Mouse (Mus musculus): ENCODE data around the gene Gnaq.
"Not testable (repeated sequence)": the region's sequence is repeated elsewhere in the genome, so short reads cannot be mapped to it uniquely, and the experiment has no call there.

The Gnaq gene

GRCm38 (mm10) chr19:16147446-16147845 is 14.8 kb downstream of the Gnaq start:
- DNase-seq (ENCODE audit: low spot score) = no peak

DNA sequence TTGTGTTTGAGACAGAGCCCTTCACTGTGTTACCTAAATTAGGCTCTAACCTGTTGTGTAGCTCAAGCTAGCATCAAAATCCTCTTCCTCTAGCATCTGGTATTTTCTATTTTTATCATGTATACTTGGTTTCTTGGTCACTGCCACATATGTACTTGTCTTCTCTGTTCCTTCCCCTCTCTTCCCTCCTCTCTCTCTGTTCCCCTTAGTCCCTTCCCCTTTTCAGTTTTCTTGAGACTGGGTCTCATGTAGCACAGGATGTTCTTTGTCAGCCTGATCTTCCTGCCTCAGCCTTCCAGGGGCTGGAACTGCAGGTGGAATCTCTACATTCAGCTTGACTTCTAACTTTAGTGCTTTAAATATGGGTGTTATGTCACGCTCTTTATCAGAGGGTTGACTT is 16.5 kb downstream of the Gnaq start:
- DNase-seq (ENCODE audit: low spot score) = no peak

- no peak for DNase-seq (ENCODE audit: low spot score)
Observed at GRCm38 (mm10) chr19:16150328-16150727, 17.7 kb downstream of the Gnaq start.

GRCm38 (mm10) chr19:16153851-16154250 is 21.2 kb downstream of the Gnaq start:
- no peak for DNase-seq (ENCODE audit: low spot score)

- DNase-seq (ENCODE audit: low spot score) = no peak
Observed at GRCm38 (mm10) chr19:16154480-16154879, 21.8 kb downstream of the Gnaq start.

DNA sequence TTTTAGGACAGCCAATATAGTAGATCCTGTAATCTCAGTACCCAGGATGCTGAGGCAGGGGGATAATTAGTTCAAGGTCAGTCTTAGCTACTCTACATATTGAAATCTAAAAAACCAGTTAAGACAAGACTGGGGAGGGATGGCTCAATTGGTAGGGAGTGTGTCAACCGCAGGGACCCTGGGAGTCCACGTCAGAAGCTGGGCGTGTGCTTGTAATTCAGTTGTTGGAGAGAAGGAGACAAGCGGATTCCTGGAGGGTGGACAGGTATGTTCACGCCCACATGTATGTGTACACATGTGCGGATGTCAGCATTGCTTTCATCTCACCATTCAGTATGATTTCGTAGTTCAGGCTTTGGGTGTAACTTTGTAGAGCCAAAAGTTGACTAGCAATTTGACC is 24.5 kb downstream of the Gnaq start:
- no peak for DNase-seq (ENCODE audit: low spot score)

- DNase-seq (ENCODE audit: low spot score) = no peak
Observed at GRCm38 (mm10) chr19:16160759-16161158, 28.1 kb downstream of the Gnaq start.

DNA sequence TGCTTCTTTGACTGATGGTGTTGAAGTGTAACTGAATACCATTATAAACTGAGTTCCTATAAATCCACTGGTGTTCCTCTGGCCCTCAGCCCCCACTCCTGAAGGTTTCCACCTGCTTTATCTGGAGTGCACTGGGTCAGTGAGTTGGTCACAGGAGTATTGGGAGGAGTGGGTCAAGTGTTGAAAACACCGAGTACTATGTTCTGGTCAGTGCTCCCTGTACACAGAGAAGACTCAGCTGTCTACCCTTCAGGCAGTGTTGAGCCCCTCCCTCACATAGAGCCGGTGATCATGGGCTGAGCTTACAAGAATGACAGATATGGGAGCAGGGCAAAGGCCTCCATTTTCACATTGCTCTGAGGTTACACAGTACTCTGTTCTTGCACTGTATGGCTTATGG is 28.6 kb downstream of the Gnaq start:
- no peak for DNase-seq (ENCODE audit: low spot score)

DNA sequence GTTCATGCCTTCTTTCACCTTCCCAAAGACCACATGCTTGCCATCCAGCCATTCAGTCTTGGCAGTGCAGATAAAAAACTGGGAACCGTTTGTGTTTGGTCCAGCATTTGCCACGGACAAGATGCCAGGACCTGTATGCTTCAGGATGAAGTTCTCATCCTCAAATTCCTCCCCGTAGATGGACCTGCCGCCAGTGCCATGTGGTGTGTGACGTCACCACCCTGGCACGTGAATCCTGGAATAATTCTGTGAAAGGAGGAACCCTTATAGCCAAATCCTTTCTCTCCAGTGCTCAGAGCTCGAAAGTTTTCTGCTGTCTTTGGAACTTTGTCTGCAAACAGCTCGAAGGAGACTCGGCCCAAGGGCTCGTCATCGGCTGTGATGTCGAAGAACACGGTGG is 31.8 kb downstream of the Gnaq start:
- not testable (repeated sequence) for DNase-seq (ENCODE audit: low spot score)

GRCm38 (mm10) chr19:16167185-16167584 is 34.6 kb downstream of the Gnaq start:
- no peak for DNase-seq (ENCODE audit: low spot score)

DNA sequence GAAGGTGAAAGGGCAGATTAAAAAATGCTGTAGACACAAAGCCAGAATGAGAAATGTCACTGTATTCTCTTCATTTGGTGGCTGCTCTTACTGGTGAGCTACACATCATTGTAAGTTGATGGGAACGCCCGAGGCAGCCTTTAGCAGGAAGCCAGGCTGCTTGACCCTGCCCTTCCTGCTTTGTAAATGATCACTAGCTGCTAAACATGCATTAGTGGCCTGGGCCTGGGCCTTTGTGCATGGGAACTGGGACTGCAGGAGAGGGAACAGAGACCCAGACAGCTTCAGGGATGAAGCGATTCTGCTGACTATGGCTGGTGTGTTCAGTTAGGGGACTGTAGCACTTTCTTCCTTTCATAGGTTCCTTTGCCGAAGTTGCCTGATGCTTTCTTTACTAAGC is 35.6 kb downstream of the Gnaq start:
- no peak for DNase-seq (ENCODE audit: low spot score)

- DNase-seq (ENCODE audit: low spot score) = no peak
Observed at GRCm38 (mm10) chr19:16168653-16169198, 36.1 kb downstream of the Gnaq start.

GRCm38 (mm10) chr19:16170724-16171123 is 38.1 kb downstream of the Gnaq start:
- no peak for DNase-seq (ENCODE audit: low spot score)

- DNase-seq (ENCODE audit: low spot score) = no peak
Observed at GRCm38 (mm10) chr19:16173721-16174120, 41.1 kb downstream of the Gnaq start.

DNA sequence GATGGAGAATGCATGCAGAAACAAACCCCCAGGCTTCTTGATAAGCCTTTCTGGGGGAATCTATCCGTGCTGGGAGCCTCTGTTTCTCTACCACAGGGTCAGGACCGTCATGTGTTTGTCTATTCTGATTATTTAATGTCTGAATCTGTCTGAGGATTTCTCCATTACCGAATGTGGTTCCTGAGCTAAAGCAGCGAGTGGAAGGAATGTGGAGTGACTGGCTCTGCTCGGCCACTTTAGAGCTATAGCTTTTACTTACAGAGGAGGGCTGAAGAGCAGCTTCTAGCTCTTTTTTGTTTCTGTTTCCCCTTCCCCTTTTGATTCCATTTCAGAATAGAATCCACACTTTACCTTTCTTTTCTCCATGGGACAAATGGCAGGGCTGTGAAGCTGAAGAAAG is 43.8 kb downstream of the Gnaq start:
- DNase-seq (ENCODE audit: low spot score) = no peak

DNA sequence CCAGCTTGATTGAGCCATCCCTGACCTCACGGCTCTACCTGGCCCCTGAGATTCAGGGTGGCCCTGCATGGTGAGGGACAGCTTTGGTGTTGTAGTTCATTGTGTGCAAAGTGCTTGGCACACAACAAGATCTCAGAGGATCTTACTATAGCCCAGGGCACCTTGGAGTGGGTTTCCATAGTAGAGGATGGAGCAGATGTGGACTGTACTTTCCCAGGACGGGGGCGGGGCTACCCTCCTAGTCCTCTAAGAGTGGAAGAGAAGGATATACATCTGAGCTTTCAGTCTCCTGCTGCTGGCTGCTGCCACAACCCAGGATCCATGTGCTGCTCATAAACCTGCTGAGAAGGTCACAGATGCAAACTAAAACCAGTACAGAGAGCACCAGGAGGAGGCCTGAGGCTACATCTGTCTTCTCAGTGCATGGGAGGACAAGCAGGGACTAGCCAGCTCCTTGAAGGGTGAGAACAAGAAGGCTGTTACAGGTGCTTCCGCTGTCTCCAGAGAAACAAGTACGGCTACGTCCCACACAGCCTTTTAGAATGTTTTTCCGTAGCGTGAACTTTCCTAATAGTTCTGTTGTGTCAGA is 44.6 kb downstream of the Gnaq start:
- no peak for DNase-seq (ENCODE audit: low spot score)

GRCm38 (mm10) chr19:16181258-16181657 is 48.6 kb downstream of the Gnaq start:
- no peak for DNase-seq (ENCODE audit: low spot score)

DNA sequence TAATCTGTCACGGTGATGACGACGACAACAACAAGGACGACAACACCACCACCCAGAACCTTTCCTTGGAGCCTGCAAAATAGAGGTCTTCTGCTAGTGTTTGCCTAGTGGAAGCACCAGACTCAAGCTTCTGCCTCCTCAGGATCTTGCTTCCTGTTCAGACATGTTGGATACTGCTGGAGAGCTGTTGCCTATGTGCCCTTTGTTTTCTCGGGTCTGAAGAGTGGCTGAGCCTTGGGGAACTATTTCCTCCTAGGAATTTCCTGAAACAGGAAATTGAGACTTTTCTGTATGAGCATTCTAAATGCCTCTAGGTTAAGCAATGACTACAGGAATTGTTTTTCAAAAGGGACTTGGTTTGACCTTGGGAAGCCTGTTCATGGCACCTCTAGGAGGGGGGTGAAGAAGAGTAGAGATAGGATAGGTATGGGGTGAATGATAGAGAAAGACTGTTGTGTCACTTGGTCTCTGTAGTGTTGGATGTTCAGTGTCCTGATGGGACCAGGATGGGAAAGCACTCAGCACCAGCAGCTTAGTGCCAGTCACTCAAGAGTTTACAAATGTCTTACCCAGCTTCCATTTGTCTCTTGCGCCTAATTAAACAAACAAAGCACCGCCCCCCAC is 49.3 kb downstream of the Gnaq start:
- no peak for DNase-seq (ENCODE audit: low spot score)

GRCm38 (mm10) chr19:16183592-16184365 is 51.1 kb downstream of the Gnaq start:
- DNase-seq (ENCODE audit: low spot score) = no peak

GRCm38 (mm10) chr19:16186984-16187383 is 54.4 kb downstream of the Gnaq start:
- DNase-seq (ENCODE audit: low spot score) = no peak

GRCm38 (mm10) chr19:16187952-16188351 is 55.3 kb downstream of the Gnaq start:
- DNase-seq (ENCODE audit: low spot score) = no peak

GRCm38 (mm10) chr19:16189066-16189765 is 56.6 kb downstream of the Gnaq start:
- DNase-seq (ENCODE audit: low spot score) = no peak

GRCm38 (mm10) chr19:16198162-16198561 is 65.5 kb downstream of the Gnaq start:
- no peak for DNase-seq (ENCODE audit: low spot score)

Measured in urinary bladder, postnatal 10 days (tissue).